Mouse (Mus musculus) megakaryocyte, embryonic 14.5 days (primary cell): ENCODE data around the gene F12.

ENCODE experiments used
- FLI1 ChIP-seq: IDR thresholded peaks from 2 replicates; pipeline ENCODE4 v1.6.1; 2012; ENCODE audit warnings: low read length, inconsistent platforms, mixed read lengths
- GATA1 ChIP-seq: IDR thresholded peaks from 3 replicates; pipeline ENCODE4 v1.6.1; 2012; ENCODE audit warnings: mixed read lengths, low read length, inconsistent platforms, borderline replicate concordance

DNA sequence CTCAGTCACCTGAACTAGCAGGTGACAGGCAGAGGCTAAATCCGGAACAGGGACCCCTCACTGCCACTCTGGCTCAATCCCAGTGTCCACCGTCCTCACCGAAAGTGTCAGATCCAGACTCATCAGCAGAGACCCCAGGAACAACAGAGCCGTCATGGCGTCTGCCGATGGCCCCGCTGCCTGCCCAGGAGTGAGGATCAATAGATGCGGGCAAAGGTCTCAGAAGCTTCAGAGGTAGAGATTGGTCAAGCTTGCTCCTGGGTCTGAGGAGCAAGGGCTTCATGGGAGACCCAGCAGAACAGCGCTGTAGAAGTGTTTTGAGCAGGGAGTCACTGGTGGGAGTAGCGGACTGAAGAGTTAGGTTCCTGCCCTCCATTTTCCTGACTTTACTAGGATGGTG is at the start of gene F12:
- TF ChIP-seq GATA1 (no peak), FLI1 (no peak)
